Mouse (Mus musculus): ENCODE data around the gene Polr2l.

Polr2l gene

DNA sequence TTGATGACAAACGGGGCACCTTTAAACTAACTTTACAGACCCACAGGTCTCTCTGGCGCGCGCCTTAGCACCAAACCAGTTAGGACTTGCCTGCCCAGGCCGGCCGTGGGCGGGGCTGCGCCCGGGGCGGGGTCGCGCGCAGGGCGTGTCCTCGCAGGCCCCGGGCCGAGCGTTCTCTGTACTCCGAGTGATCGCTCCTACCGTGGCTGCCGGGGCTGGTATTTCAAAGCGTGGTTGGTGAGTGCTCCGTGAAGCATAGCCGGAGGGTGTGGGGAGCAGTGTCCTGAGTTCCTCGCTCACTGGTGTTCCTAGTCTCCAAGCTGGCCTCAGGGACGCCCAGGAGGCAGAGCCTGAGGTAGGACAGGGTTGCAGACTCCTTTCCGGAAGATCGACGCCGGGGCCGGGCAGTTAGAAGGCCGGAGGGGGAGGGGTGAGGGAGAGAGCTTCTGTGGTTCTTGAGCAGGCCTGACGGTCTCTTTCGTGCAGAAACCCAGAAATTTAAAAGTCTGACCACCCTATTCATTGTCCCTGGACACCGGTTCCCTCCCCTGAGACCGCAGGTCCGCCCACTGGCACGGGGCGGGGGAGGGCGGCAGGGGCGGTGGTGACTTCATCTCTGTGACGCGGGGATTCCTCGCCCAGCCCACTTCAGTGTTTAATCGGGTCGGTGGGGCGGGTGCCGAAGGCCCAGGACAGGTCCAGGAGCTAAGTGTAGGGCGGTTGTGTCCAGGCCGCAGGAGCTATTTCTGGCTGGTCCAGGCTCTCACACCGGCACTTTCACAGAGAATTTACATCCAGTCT is 7.5 kb downstream of the Polr2l start, which contains the start of gene Cd151:
Gene Cd151, plus strand, starts transcription at position 163 of the 801 bp plus-strand sequence.
- peak in 1 of 2 experiments; percentile 66 for DNase-seq (ENCODE audit: low spot score in 2 of 2)

GRCm38 (mm10) chr7:141466607-141467148 is 8.3 kb downstream of the Polr2l start:
- no peak for DNase-seq (ENCODE audit: low spot score in 2 of 2)

DNA sequence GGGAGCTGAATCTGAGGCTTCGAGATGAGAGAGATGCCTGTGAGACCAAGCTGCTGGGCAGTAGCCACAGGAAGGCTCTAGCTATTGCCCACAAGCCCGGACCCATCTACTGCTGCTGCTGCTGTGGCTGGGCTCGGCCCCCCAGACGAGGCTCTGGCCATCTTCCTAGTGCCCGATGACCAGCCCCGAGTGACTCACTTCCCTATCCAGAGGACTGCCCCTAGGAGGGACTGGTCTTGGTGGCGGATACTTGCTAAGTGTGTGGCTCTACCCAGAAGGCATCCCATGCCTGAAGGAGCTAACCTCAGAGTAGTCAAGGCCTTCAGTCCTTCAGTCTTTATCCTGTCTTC is 8.9 kb downstream of the Polr2l start:
- no peak for DNase-seq (ENCODE audit: low spot score in 2 of 2)

DNA sequence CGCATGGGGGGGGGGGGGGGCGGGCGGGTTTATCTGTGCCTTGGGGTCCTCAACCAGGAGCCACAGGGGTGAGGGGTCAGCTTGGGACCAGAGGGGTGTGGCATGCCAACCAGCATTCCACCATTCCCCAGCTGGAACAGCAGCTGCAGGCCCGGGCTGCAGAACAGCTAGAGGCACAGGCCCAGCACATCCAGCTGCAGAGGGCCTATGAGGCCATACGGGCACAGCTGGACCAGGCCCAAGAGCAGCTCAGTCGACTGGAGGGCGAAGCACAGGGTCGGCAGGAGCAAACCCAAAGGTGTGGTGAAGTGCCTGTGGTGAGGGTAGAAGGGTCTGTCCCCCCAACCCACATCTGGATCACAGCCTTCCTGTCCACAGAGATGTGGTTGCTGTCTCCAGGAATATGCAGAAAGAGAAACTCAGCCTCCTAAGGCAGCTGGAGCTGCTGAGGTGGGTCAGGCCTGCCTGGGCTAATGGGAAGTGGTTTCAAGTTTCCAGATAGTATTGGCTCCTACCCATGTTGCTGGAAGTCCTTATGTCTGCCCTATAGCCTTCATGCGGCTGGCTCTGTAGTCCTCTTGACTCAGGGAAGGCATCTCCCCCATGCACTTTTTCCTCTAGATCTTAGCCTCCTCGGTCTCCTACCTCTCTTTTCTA is 9.4 kb downstream of the Polr2l start:
- DNase-seq (ENCODE audit: low spot score in 2 of 2) = no peak

- DNase-seq (ENCODE audit: low spot score in 2 of 2) = no peak
Observed at GRCm38 (mm10) chr7:141464603-141465201, 10.2 kb downstream of the Polr2l start.

DNA sequence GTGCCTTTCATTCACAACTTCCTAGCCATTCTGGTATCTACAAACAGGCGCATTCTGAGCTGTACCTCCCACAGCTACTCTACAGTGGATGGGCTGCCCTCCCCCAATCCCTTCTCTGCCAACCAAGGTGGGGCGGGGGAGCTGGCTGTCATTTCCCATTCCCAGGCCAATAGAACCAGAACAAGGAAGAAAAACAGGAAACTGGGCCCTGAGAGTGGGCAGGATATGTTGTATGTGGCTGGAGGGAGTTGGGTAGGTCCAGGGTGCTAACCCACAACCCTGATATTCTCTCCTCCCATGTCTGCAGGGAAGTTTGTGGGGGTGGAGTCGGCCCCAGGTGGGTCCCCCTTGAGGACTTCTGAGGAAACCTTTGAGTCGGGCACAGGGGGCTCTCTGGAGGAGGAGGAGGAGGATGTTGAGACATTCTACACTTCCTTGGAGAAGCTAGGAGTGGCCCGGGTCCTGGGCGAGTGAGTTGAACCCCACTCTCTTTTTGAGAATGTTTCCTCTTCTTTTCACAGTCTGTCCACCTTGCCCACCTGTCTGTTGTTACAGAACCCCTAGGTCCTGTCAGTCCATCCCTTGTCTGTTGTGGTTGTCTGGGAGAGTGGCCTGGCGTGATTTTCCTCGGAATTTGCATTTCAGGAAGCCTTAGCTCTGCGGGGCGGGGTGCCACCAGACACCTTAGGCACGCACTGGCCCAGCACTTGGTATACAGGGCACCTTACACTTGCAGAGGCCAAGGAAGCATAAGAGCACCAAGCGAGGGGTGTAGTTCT is 10.9 kb downstream of the Polr2l start:
- DNase-seq (ENCODE audit: low spot score in 2 of 2) = no peak

GRCm38 (mm10) chr7:141462333-141462821 is 12.6 kb downstream of the Polr2l start:
- DNase-seq (ENCODE audit: low spot score in 2 of 2) = no peak

DNA sequence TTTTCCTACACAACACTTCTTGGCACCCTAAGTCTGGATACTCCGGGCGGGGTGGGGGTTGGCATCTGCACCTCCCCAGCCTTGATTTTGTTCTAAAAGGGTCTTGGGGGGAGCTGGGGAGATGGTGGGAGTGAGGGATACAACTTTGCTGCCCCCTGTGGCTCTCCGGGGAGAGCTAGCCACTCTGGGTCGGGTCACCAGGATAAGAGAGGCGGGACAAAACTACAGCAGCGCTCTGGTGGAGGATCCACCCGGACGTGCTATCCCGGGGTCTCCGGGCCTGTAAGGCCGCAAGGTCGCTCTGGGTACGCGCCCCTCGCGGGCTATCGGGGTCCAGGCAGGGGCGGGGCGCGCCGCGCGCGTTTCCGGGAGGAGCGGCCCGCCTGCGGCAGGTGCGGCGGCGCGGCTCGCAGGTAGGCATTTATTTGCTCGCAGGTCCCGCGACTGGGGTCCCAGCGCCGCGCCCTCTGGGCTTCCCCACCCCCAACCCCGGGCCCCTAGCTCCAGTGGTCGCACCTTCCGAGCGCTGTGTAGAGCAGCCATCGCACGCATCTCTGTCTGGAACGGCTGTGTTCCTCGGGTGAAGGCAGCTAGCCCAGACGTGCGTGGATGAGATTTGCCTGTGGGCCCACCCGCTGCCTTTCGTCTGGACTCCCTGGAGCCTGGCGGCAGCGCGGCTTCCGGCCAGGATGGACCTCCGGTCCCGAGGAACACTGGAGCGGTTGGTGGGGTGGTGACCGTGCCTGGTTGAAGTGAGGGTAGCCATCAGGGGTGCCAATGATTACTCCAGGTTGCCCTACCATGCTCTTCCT is 13.2 kb downstream of the Polr2l start:
- DNase-seq (ENCODE audit: low spot score in 2 of 2) = no peak

DNA sequence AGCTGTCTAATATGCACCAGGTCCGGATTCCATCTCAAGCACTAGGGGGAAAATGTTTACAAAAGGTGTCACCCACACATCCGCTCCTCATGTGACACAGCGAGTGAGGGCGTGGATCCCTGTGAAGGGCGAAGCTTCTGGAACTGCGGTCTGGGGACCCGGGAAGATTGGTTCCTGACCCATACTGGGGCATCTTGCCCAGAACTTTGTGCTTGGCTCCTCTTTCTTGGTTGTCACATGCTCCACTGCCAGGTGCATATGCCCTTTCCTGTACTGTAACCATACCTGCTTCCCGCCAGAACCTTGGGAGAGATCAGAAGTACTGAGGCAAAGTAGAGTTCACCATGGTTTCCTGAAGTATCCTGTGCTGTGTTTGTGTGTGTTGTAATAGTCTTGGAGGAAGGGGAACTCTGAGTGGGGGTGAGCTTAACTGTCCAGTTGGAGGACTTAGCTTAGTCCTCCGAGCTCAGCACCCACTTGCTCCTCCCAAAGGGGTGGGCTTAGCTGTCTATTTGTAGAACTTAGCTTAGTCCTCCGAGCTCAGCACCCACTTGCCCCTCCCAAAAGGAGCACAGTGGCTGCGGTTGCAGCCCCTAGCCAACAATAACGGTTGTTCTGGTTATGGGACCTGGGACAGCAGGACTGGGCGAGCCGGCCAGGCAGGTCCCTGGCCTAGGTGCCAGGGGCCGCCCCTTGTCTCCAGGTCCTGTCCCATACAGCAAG is 14.4 kb downstream of the Polr2l start, which contains the start of gene Cracr2b:
Gene Cracr2b, plus strand, starts transcription at position 704 of the 723 bp plus-strand sequence.
- no peak for DNase-seq (ENCODE audit: low spot score in 2 of 2)

GRCm38 (mm10) chr7:141460001-141460390 is 14.9 kb downstream of the Polr2l start:
- no peak for DNase-seq (ENCODE audit: low spot score in 2 of 2)

DNA sequence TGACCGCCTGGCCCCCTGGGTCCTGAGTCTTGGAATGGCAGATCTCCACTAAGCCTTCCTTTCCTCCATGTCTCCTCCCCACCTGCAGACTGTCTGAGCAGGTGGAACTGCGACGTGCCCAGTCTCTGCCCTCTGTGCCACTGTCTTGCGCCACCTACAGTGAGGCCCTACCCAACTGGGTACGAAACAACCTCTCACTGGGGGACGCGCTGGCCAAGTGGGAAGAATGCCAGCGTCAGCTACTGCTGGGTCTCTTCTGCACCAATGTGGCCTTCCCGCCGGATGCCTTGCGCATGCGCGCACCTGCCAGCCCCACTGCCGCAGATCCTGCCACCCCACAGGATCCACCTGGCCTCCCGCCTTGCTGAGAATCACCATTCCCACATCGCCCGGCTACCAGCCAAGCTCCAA is 15.6 kb downstream of the Polr2l start:
- DNase-seq (ENCODE audit: low spot score in 2 of 2) = no peak

DNA sequence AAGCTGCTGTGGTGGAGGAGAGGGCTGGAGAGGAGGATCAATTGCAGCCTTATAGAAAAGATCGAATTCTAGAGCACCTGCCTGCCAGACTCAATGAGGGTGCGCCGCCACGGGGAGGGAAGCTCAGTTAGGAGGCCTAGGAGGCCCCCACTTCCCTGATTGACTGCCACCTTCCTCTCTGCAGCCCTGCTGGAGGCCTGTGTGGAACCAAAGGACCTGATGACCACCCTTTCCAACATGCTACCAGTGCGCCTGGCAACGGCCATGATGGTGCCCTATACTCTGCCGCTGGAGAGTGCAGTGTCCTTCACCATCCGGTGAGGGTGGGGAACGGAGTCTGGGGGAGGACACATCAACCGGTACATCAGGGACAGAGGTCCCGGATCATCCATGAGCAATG is 16.3 kb downstream of the Polr2l start:
- DNase-seq (ENCODE audit: low spot score in 2 of 2) = no peak

- DNase-seq (ENCODE audit: low spot score in 2 of 2) = no peak
Observed at GRCm38 (mm10) chr7:141457986-141458660, 16.8 kb downstream of the Polr2l start.

GRCm38 (mm10) chr7:141457236-141457635 is 17.7 kb downstream of the Polr2l start:
- no peak for DNase-seq (ENCODE audit: low spot score in 2 of 2)

GRCm38 (mm10) chr7:141456739-141457138 is 18.2 kb downstream of the Polr2l start:
- no peak for DNase-seq (ENCODE audit: low spot score in 2 of 2)

DNA sequence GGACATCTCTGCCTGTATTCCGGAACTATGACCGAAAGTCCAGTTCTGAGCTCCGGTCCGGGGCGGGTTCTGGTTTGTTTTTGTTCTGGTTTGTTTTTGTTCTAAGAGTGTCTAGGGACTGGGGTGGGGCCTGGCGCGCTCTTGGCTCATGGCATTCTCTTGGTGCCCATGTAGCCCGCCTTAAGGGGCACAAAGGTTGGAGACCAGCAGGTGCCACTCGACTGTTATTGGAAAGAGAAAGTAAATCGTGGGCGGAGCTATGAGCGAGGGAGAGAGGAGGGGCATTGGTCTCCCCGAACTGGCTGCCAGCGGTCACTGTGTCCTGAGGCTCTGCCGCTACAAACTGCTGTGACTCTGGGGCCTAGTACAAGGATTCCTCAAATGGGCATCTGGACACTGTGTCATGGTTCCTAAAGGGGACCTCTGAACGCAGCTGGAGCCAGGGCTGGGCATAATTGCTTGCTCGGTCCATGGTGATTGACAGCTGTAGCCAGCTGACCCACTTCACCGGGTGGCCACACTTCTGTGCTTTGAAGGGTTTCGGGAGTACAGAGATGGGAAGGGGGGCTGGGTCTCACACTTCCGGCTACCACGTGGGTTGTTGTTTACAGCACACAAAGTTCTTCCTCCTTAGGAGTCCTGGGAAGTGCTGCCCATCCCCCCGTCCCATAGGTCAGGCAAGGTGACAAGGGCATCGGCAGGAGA is 19.2 kb downstream of the Polr2l start:
- no peak for DNase-seq (ENCODE audit: low spot score in 2 of 2)

DNA sequence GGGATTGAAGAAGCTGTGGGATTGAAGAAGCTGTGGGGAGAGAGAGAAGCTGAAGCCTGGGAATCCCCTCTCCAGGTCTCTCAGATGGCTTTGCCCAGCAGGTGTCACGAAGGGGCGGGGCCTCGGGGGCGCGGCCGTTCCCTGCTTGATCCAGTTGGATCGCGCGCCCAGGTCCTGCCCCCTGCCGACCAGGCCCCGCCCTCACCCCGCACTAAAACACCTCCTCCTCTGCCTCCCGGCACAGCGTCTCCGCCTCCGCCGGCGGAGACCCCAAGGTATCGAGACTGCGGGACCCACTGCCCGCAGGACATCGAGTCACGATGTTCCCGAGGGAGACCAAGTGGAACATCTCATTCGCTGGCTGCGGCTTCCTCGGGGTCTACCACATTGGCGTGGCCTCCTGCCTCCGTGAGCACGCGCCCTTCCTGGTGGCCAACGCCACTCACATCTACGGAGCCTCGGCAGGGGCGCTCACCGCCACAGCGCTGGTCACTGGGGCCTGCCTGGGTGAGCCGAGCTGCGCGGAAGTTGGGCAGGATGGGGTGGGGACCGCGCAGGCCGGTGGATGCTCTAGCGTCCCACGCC is 19.9 kb downstream of the Polr2l start, which contains the start of gene Pnpla2:
Gene Pnpla2, plus strand, starts transcription at position 232 of the 585 bp plus-strand sequence.
- DNase-seq (ENCODE audit: low spot score in 2 of 2) = peak; percentile 85 to 91

DNA sequence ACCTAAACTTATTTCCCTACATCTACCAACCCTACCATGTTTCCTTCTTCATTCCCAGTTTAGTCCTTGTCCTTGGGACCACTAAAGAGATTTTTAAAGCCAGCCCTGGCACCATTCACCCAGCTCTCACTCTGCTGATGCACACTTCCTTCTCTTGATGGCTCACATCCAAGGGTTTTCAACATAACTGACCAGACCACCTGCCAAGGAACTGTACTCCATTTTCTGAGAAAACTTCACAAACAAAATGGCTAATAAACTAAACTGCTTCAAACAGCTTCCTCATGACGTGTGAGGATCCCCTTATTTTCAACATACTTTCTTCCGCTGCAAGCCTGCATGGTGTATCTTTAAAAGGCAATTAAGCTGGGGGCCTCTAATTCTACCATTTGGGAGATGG is 21.3 kb downstream of the Polr2l start:
- no peak for DNase-seq (ENCODE audit: low spot score in 2 of 2)
